Mouse (Mus musculus): ENCODE data around the gene Smim6.

Gene Smim6

GRCm38 (mm10) chr11:115941980-115942379 is 30.2 kb downstream of the Smim6 start:
- DNase-seq: no peak

- DNase-seq: no peak
These were observed 33.4 kb downstream of the Smim6 start for GRCm38 (mm10) chr11:115945247-115945646.

GRCm38 (mm10) chr11:115946221-115946828 is 34.5 kb downstream of the Smim6 start:
- no peak for DNase-seq

- no peak for DNase-seq
These were observed 36.5 kb downstream of the Smim6 start for GRCm38 (mm10) chr11:115948316-115948715.

GRCm38 (mm10) chr11:115950719-115951118 is 38.9 kb downstream of the Smim6 start:
- no peak for DNase-seq

- no peak for DNase-seq
These were observed 42.9 kb downstream of the Smim6 start for GRCm38 (mm10) chr11:115954712-115955111.

GRCm38 (mm10) chr11:115955195-115955858 is 43.5 kb downstream of the Smim6 start:
- peak; percentile 31 to 38 for DNase-seq

GRCm38 (mm10) chr11:115956453-115956852 is 44.6 kb downstream of the Smim6 start:
- no peak for DNase-seq

- no peak for DNase-seq
These were observed 46.2 kb downstream of the Smim6 start for GRCm38 (mm10) chr11:115957971-115958370.

- DNase-seq: peak in 1 of 2 experiments; percentile 41
These were observed 47.2 kb downstream of the Smim6 start for GRCm38 (mm10) chr11:115959018-115959417.

GRCm38 (mm10) chr11:115962651-115963412 is 51.0 kb downstream of the Smim6 start:
- DNase-seq: no peak
